Comparison of ENCODE assay signal across 8 mouse cellular contexts in genomic region chr5:146794853-146795252, GRCm38 (mm10). TPM values are rescaled to one million over a fixed set of nuclear protein-coding genes. Genes with fewer than 3 reads are reported as not detected.
A peak's percentile ranks its signal among the peaks of the same experiment; 100 is the strongest.
DNase-seq lines count a peak whose midpoint lies in the region; ATAC-seq lines count a peak whose summit lies in the region.

Gene Usp12 (minus strand): TSS chr5:146795006.

- ATAC-seq in common myeloid progenitor, adult 5-6 weeks (replicated peaks; ENCODE audit: low read depth, poor library complexity, severe bottlenecking): peak; percentile 80

- H3K4me3 ChIP-seq in megakaryocyte, embryonic 14.5 days (replicated peaks): peak within 1 kb of the TSS; percentile 94

- no peaks in the 10 kb centered on the region for H3K36me3 ChIP-seq in megakaryocyte, embryonic 14.5 days (replicated peaks; ENCODE audit: low read length)

- peaks cover 67% of the 10 kb centered on the region for H3K4me1 ChIP-seq in megakaryocyte, embryonic 14.5 days

- no peaks in the 10 kb centered on the region for H3K9me3 ChIP-seq in megakaryocyte, embryonic 14.5 days

- peak; percentile 97 for DNase-seq in ZHBTc4 (ENCODE audit: low read depth, low spot score)
- peak; percentile 97 to 98 for DNase-seq in gastrocnemius, adult 8-10 months (ENCODE audit: low spot score in 2 of 2)
- DNase-seq in hindlimb bud, embryonic 11.5 days (ENCODE audit: extremely low spot score, low read depth, low spot score): peak; percentile 61
- peak; percentile 93 to 96 for DNase-seq in left cerebral cortex, adult 8-10 months (ENCODE audit: low spot score in 2 of 2)
- peak; percentile 97 to 98 for DNase-seq in right cerebral cortex, postnatal 10 days (ENCODE audit: low spot score in 2 of 2)
- DNase-seq in urinary bladder, postnatal 25 days (ENCODE audit: low spot score): peak; percentile 99

- no peaks in the 10 kb centered on the region for H3K27me3 ChIP-seq in megakaryocyte, embryonic 14.5 days (replicated peaks)

RNA-seq across cellular contexts. Expression of gene Usp12, which starts in this region (rescaled TPM):
- 35.5 and 42.5 TPM in 2 replicates for total RNA-seq in common myeloid progenitor, adult 5-6 weeks (2017)
- 10 to 100 TPM; 13.3 to 19.5 (median 14.9) TPM for total RNA-seq in gastrocnemius, adult 8-10 months (2022)
- total RNA-seq in left cerebral cortex, adult 8-10 months (2022): 10 to 100 TPM; 50.1 to 58.9 (median 54.3) TPM
- polyA plus RNA-seq in megakaryocyte, embryonic 14.5 days (2012; ENCODE audit: insufficient read depth, low replicate concordance): 0.63 and 3.6 TPM in 2 replicates

Comparison
In these comparisons a context has a peak if more than half of its experiments do, and no peak if none do; other contexts are left out.
1. Peak in every context shown above with its lines: DNase-seq, ATAC-seq and H3K4me3 ChIP-seq.